Mouse (Mus musculus) right cerebral cortex, adult 18-20 months (tissue): ENCODE measurements around the gene Olfr1208.

ENCODE experiments used
- DNase-seq: peaks from one replicate; pipeline ENCODE4 v3.0.0; 2022; ENCODE audit warnings: mixed read lengths

The Olfr1208 gene

DNA sequence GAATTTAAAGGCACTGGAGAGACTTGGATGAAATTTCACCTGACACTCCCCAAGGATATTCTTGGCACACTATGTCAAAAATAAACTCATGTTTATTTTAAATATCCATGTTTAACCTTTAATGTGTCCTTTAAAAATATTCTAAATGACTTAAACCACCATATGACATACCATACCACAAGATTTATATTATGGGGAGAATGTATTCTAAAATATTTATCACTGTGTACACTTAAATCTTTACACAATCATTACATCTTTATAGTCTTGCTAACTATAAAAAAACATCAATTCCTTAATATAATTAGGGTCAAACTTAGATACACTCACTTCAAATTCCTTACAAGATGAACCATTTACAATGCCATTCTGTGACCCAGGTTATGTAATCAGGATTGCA lies at the start of gene Olfr1208:
Olfr1208 (minus strand) TSS at position 101 of the 400 bp plus-strand sequence.
- no peak for DNase-seq

DNA sequence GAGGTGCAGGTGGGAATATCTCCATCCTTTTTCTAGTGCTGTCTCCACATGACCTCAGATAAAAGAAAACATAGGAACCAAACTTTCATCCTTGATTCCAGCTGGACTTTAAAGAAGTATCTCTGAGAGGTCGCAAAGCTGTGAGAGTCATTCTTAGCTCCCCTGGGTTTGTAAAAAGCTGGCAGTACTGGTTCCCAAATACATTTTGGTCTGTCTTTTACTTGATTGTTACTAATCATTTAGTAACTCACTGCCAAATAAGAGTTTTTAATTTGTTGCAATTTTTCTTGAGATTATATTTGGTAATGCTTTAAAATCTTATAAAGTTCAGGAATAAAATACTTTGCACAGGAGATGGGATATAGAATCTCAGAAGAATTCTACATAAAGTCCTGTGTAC lies 35.9 kb upstream of the Olfr1208 start, which contains the start of gene Olfr1211:
Olfr1211 (minus strand) TSS at position 101 of the 400 bp plus-strand sequence.
- DNase-seq = no peak

DNA sequence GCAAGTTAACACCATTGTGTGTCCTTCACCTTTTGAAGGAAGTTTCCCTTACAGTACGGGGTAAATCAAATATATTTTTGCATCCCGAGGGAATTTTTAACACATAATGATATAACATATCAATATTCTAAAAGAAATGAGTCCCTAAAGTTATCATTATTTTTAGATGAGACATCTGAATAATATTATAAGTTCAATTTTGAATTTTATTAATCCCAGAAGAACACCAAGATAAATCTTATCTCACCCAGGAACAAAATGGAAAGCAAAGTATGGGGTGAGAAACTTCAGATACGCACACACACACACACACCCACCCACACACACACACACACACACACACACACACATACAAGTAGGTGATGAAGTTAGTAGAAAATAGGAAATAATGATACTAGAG lies 12.9 kb upstream of the Olfr1208 start, which contains the start of gene Olfr1209:
Olfr1209 (minus strand) TSS at position 101 of the 400 bp plus-strand sequence.
- no peak for DNase-seq

DNA sequence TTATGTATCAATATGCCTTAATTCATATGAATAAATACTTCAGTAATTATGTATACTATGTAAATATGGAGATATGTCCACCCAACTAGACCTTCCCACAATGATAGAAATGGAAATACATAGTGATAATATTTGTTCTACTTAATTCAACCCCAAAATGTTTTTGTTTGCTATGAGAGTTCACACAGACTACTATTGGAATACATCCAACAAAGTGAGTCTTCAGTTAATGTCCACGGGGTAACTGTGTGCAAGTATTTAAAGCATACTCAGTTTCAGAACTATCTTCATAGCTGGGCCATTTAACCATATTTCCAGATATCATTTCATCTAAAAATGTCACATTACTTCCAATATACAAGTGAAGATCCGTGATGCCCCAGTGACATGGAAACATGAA lies 39.2 kb downstream of the Olfr1208 start, which contains the start of gene Olfr1206:
Olfr1206 (plus strand) TSS at position 301 of the 400 bp plus-strand sequence.
- DNase-seq = no peak

DNA sequence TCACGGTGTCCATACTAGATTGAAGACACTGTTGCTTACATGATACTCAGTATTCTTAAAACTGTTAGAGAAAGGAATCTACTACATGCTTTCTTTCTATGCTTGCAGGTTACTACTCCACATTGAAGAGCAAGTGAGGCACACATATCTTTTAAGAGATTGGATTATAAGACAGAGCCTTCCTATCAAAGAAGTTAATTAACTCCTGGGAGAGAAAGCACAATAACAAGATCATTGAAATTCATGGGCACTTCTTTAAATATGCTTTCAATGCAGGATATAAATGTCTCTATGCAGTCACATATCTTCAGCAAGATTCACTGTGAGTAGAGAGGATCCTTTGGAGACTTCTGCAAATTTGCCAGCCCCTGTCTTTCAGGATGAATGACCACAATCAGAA lies 53.1 kb downstream of the Olfr1208 start, which contains the start of gene Olfr1204:
Olfr1204 (plus strand) TSS at position 301 of the 400 bp plus-strand sequence.
- DNase-seq = no peak
